In genomic region chr10:80755291-80756015, GRCm38 (mm10) we compare ENCODE assay signal across 8 mouse cellular contexts. TPM values are rescaled to one million over a fixed set of nuclear protein-coding genes. Genes with fewer than 3 reads are reported as not detected.
A peak's percentile ranks its signal among the peaks of the same experiment; 100 is the strongest.
DNase-seq lines count a peak whose midpoint lies in the region; ATAC-seq lines count a peak whose summit lies in the region.

No protein-coding gene starts in this region.

- peak overlapping the region; percentile 86 for H3K27ac ChIP-seq in forebrain, embryonic 12.5 days
- H3K27ac ChIP-seq in limb, embryonic 15.5 days, result peak overlapping the region; percentile 88
- H3K27ac ChIP-seq in stomach, embryonic 14.5 days (ENCODE audit: low read length), result peak overlapping the region; percentile 81

- H3K27me3 ChIP-seq in megakaryocyte, embryonic 14.5 days (replicated peaks), result no peaks in the 10 kb centered on the region
- H3K27me3 ChIP-seq in forebrain, embryonic 12.5 days, result no peaks in the 10 kb centered on the region
- H3K27me3 ChIP-seq in limb, embryonic 15.5 days, result no peaks in the 10 kb centered on the region
- H3K27me3 ChIP-seq in stomach, embryonic 14.5 days (ENCODE audit: control insufficient read depth, insufficient read depth, low read length), result no peaks in the 10 kb centered on the region

- H3K9me3 ChIP-seq in megakaryocyte, embryonic 14.5 days, result no peaks in the 10 kb centered on the region
- no peaks in the 10 kb centered on the region for H3K9me3 ChIP-seq in forebrain, embryonic 12.5 days
- H3K9me3 ChIP-seq in limb, embryonic 15.5 days, result no peaks in the 10 kb centered on the region
- H3K9me3 ChIP-seq in stomach, embryonic 14.5 days (ENCODE audit: control insufficient read depth, low read depth, low read length), result no peaks in the 10 kb centered on the region

- peaks cover 84% of the 10 kb centered on the region for H3K4me1 ChIP-seq in megakaryocyte, embryonic 14.5 days
- peaks cover 53% of the 10 kb centered on the region for H3K4me1 ChIP-seq in forebrain, embryonic 12.5 days
- H3K4me1 ChIP-seq in limb, embryonic 15.5 days, result peaks cover 63% of the 10 kb centered on the region
- peaks cover 23% of the 10 kb centered on the region for H3K4me1 ChIP-seq in stomach, embryonic 14.5 days (ENCODE audit: control insufficient read depth, insufficient read depth, low read length)

- under 1% methylated on average over 66 of the region's 75 CpGs for WGBS in forebrain, embryonic 12.5 days
- under 1% methylated on average over 74 of the region's 75 CpGs for WGBS in limb, embryonic 15.5 days
- WGBS in stomach, embryonic 14.5 days, result under 1% methylated on average over 74 of the region's 75 CpGs

- peaks cover 11% of the 10 kb centered on the region for H3K36me3 ChIP-seq in megakaryocyte, embryonic 14.5 days (replicated peaks; ENCODE audit: low read length)
- no peaks in the 10 kb centered on the region; the same call in 1 of the 2 replicates for H3K36me3 ChIP-seq in forebrain, embryonic 12.5 days (replicated peaks)
- no peaks in the 10 kb centered on the region for H3K36me3 ChIP-seq in limb, embryonic 15.5 days
- H3K36me3 ChIP-seq in stomach, embryonic 14.5 days (ENCODE audit: control insufficient read depth, insufficient read depth, low read length), result no peaks in the 10 kb centered on the region

- peak overlapping the region; percentile 98 for H3K4me2 ChIP-seq in forebrain, embryonic 12.5 days
- H3K4me2 ChIP-seq in limb, embryonic 15.5 days, result peak overlapping the region; percentile 81
- H3K4me2 ChIP-seq in stomach, embryonic 14.5 days (replicated peaks; ENCODE audit: low read depth, low read length), result peak overlapping the region; percentile 95

- peak overlapping the region; percentile 99 for H3K4me3 ChIP-seq in megakaryocyte, embryonic 14.5 days (replicated peaks)
- H3K4me3 ChIP-seq in forebrain, embryonic 12.5 days (replicated peaks), result peak overlapping the region; percentile 99
- peak overlapping the region; percentile 95 for H3K4me3 ChIP-seq in limb, embryonic 15.5 days
- peak overlapping the region; percentile 88 for H3K4me3 ChIP-seq in stomach, embryonic 14.5 days (ENCODE audit: low read depth, low read length)

- ATAC-seq in megakaryocyte, adult 5-6 weeks (ENCODE audit: poor library complexity, severe bottlenecking), result no peak
- no peak for ATAC-seq in forebrain, embryonic 12.5 days (ENCODE audit: low FRiP score)
- no peak for ATAC-seq in limb, embryonic 15.5 days (ENCODE audit: insufficient number of reproducible peaks, low FRiP score, low TSS enrichment, low read depth)
- ATAC-seq in stomach, embryonic 14.5 days (ENCODE audit: insufficient number of reproducible peaks, insufficient read depth, low FRiP score, low read depth), result no peak

- no peak for DNase-seq in right cerebral cortex, postnatal 25 days
- no peak for DNase-seq in spleen, postnatal 14 days (ENCODE audit: low spot score in 2 of 2)
- no peak for DNase-seq in T-cell, adult 2 months (ENCODE audit: low spot score)

- H3K9ac ChIP-seq in forebrain, embryonic 12.5 days, result peak overlapping the region; percentile 98
- H3K9ac ChIP-seq in limb, embryonic 15.5 days, result peak overlapping the region; percentile 87
- H3K9ac ChIP-seq in stomach, embryonic 14.5 days (replicated peaks; ENCODE audit: low read depth, low read length), result peak overlapping the region; percentile 88

RNA-seq across cellular contexts. Expression of gene Dot1l, which starts 0.4 kb away (rescaled TPM):
- polyA plus RNA-seq in megakaryocyte, embryonic 14.5 days (2012; ENCODE audit: insufficient read depth, low replicate concordance), result 35.3 and 88.7 TPM in 2 replicates
- 19.5 and 23.0 TPM in 2 replicates for total RNA-seq in megakaryocyte, adult 5-6 weeks (2015)
- 6.9 and 9.8 TPM in 2 replicates for total RNA-seq in megakaryocyte, adult 5-6 weeks (2017)
- 27.6 and 28.2 TPM in 2 replicates for polyA plus RNA-seq in forebrain, embryonic 12.5 days (2016; fragmentation: Nextera tagmentation; extraction: Ambion mirVana)
- 14.2 and 15.3 TPM in 2 replicates for polyA plus RNA-seq in limb, embryonic 15.5 days (2015; fragmentation: Nextera tagmentation; extraction: Ambion mirVana)
- 24.5 and 25.8 TPM in 2 replicates for polyA plus RNA-seq in stomach, embryonic 14.5 days (2014; fragmentation: Nextera tagmentation; extraction: Ambion mirVana)

RNA-seq across cellular contexts. Expression of gene Ap3d1, which starts 13.4 kb away (rescaled TPM):
- polyA plus RNA-seq in megakaryocyte, embryonic 14.5 days (2012; ENCODE audit: insufficient read depth, low replicate concordance), result 10.9 and 24.8 TPM in 2 replicates
- total RNA-seq in megakaryocyte, adult 5-6 weeks (2015), result 42.6 and 52.4 TPM in 2 replicates
- 48.6 and 62.0 TPM in 2 replicates for total RNA-seq in megakaryocyte, adult 5-6 weeks (2017)
- 87.5 and 89.3 TPM in 2 replicates for polyA plus RNA-seq in forebrain, embryonic 12.5 days (2016; fragmentation: Nextera tagmentation; extraction: Ambion mirVana)
- 72.3 and 75.0 TPM in 2 replicates for polyA plus RNA-seq in limb, embryonic 15.5 days (2015; fragmentation: Nextera tagmentation; extraction: Ambion mirVana)
- polyA plus RNA-seq in stomach, embryonic 14.5 days (2014; fragmentation: Nextera tagmentation; extraction: Ambion mirVana), result 81.7 and 85.8 TPM in 2 replicates

RNA-seq across cellular contexts. Expression of gene Sf3a2, which starts 42.5 kb away (rescaled TPM):
- 413 and 1,110 TPM in 2 replicates for polyA plus RNA-seq in megakaryocyte, embryonic 14.5 days (2012; ENCODE audit: insufficient read depth, low replicate concordance)
- total RNA-seq in megakaryocyte, adult 5-6 weeks (2015), result 45.8 and 46.6 TPM in 2 replicates
- total RNA-seq in megakaryocyte, adult 5-6 weeks (2017), result 13.1 and 20.4 TPM in 2 replicates
- polyA plus RNA-seq in forebrain, embryonic 12.5 days (2016; fragmentation: Nextera tagmentation; extraction: Ambion mirVana), result 77.1 and 89.4 TPM in 2 replicates
- polyA plus RNA-seq in limb, embryonic 15.5 days (2015; fragmentation: Nextera tagmentation; extraction: Ambion mirVana), result 59.0 and 71.7 TPM in 2 replicates
- polyA plus RNA-seq in stomach, embryonic 14.5 days (2014; fragmentation: Nextera tagmentation; extraction: Ambion mirVana), result 77.7 and 81.8 TPM in 2 replicates

RNA-seq across cellular contexts. Expression of gene Plekhj1, which starts 43.0 kb away (rescaled TPM):
- polyA plus RNA-seq in megakaryocyte, embryonic 14.5 days (2012; ENCODE audit: insufficient read depth, low replicate concordance), result 184 and 251 TPM in 2 replicates
- 82.4 and 84.3 TPM in 2 replicates for total RNA-seq in megakaryocyte, adult 5-6 weeks (2015)
- 35.5 and 43.5 TPM in 2 replicates for total RNA-seq in megakaryocyte, adult 5-6 weeks (2017)
- 152 and 156 TPM in 2 replicates for polyA plus RNA-seq in forebrain, embryonic 12.5 days (2016; fragmentation: Nextera tagmentation; extraction: Ambion mirVana)
- polyA plus RNA-seq in limb, embryonic 15.5 days (2015; fragmentation: Nextera tagmentation; extraction: Ambion mirVana), result 119 and 124 TPM in 2 replicates
- 110 and 116 TPM in 2 replicates for polyA plus RNA-seq in stomach, embryonic 14.5 days (2014; fragmentation: Nextera tagmentation; extraction: Ambion mirVana)

RNA-seq across cellular contexts. Expression of gene Amh, which starts 49.6 kb away (rescaled TPM):
- 1.1 and 5.5 TPM in 2 replicates for polyA plus RNA-seq in megakaryocyte, embryonic 14.5 days (2012; ENCODE audit: insufficient read depth, low replicate concordance)
- total RNA-seq in megakaryocyte, adult 5-6 weeks (2015), result not detected in 2 replicates
- total RNA-seq in megakaryocyte, adult 5-6 weeks (2017), result not detected in 2 replicates
- polyA plus RNA-seq in forebrain, embryonic 12.5 days (2016; fragmentation: Nextera tagmentation; extraction: Ambion mirVana), result 0.15 TPM in 1 of 2 replicates, not detected in the other
- not detected in 2 replicates for polyA plus RNA-seq in limb, embryonic 15.5 days (2015; fragmentation: Nextera tagmentation; extraction: Ambion mirVana)
- not detected in 2 replicates for polyA plus RNA-seq in stomach, embryonic 14.5 days (2014; fragmentation: Nextera tagmentation; extraction: Ambion mirVana)
